Mouse (Mus musculus) splenic B cell, adult 2 months (primary cell): Measurements from ENCODE around the gene Psmb2.

Experiments
- DNase-seq: peaks from one replicate; pipeline ENCODE4 v3.0.0-alpha.2; 2011; ENCODE audit warnings: low read depth, low spot score
- H3K27me3 ChIP-seq: 2 replicates; pipeline ENCODE4 v1.6.1; 2012; ENCODE audit warnings: mild to moderate bottlenecking, low read length, moderate library complexity, mixed read lengths; ENCODE audit not compliant: control insufficient read depth, poor library complexity, insufficient read depth, severe bottlenecking
- H3K36me3 ChIP-seq: 2 replicates; pipeline ENCODE4 v1.6.1; 2012; ENCODE audit warnings: mild to moderate bottlenecking, low read length, moderate library complexity, mixed read lengths; ENCODE audit not compliant: control insufficient read depth, poor library complexity, insufficient read depth, severe bottlenecking

The Psmb2 gene

GRCm38 (mm10) chr4:126739966-126740676 is 62.7 kb downstream of the Psmb2 start:
- no peaks in the 10 kb centered on the region; the same call in 1 of the 2 replicates for H3K27me3 ChIP-seq
- DNase-seq = peak; percentile 35
- H3K36me3 ChIP-seq = no peaks in the 10 kb centered on the region

- H3K27me3 ChIP-seq = no peaks in the 10 kb centered on the region
- DNase-seq = peak; percentile 82
- peaks cover 1% of the 10 kb centered on the region; the same call in 1 of the 2 replicates for H3K36me3 ChIP-seq
Measured at GRCm38 (mm10) chr4:126741448-126741847, 64.0 kb downstream of the Psmb2 start.

GRCm38 (mm10) chr4:126742976-126743375 is 65.5 kb downstream of the Psmb2 start:
- Histone ChIP-seq H3K36me3 (peaks cover 5% of the 10 kb centered on the region), H3K27me3 (no peaks in the 10 kb centered on the region)
- no peak for DNase-seq

- Histone ChIP-seq H3K36me3 (peaks cover 5% of the 10 kb centered on the region), H3K27me3 (no peaks in the 10 kb centered on the region)
- no peak for DNase-seq
Measured at GRCm38 (mm10) chr4:126743713-126744112, 66.3 kb downstream of the Psmb2 start.

- Histone ChIP-seq H3K36me3 (peaks cover 6% of the 10 kb centered on the region), H3K27me3 (no peaks in the 10 kb centered on the region)
- DNase-seq = no peak
Measured at GRCm38 (mm10) chr4:126744831-126745230, 67.4 kb downstream of the Psmb2 start.

- H3K36me3 ChIP-seq = peaks cover 6% of the 10 kb centered on the region
- peak; percentile 76 for DNase-seq
- no peaks in the 10 kb centered on the region for H3K27me3 ChIP-seq
Measured at GRCm38 (mm10) chr4:126745506-126746193, 68.2 kb downstream of the Psmb2 start.

- no peak for DNase-seq
- Histone ChIP-seq H3K36me3 (peaks cover 6% of the 10 kb centered on the region), H3K27me3 (no peaks in the 10 kb centered on the region)
Measured at GRCm38 (mm10) chr4:126746194-126746840, 68.9 kb downstream of the Psmb2 start.

- no peak for DNase-seq
- Histone ChIP-seq H3K36me3 (peaks cover 6% of the 10 kb centered on the region), H3K27me3 (no peaks in the 10 kb centered on the region)
Measured at GRCm38 (mm10) chr4:126748381-126748780, 71.0 kb downstream of the Psmb2 start.

GRCm38 (mm10) chr4:126749553-126749952 is 72.1 kb downstream of the Psmb2 start:
- DNase-seq = no peak
- H3K27me3 ChIP-seq = no peaks in the 10 kb centered on the region
- peaks cover 6% of the 10 kb centered on the region for H3K36me3 ChIP-seq

- Histone ChIP-seq H3K36me3 (peaks cover 6% of the 10 kb centered on the region), H3K27me3 (no peaks in the 10 kb centered on the region)
- DNase-seq = no peak
Measured at GRCm38 (mm10) chr4:126750046-126750683, 72.7 kb downstream of the Psmb2 start.

- H3K36me3 ChIP-seq = peaks cover 5% of the 10 kb centered on the region
- DNase-seq = no peak
- no peaks in the 10 kb centered on the region for H3K27me3 ChIP-seq
Measured at GRCm38 (mm10) chr4:126750863-126751555, 73.6 kb downstream of the Psmb2 start.

GRCm38 (mm10) chr4:126751556-126752023 is 74.2 kb downstream of the Psmb2 start:
- peaks cover 4% of the 10 kb centered on the region for H3K36me3 ChIP-seq
- no peak for DNase-seq
- H3K27me3 ChIP-seq = no peaks in the 10 kb centered on the region

- H3K27me3 ChIP-seq = no peaks in the 10 kb centered on the region
- DNase-seq = no peak
- H3K36me3 ChIP-seq = peaks cover 1% of the 10 kb centered on the region; the same call in 1 of the 2 replicates
Measured at GRCm38 (mm10) chr4:126752024-126752607, 74.7 kb downstream of the Psmb2 start.

- H3K36me3 ChIP-seq = peaks cover 1% of the 10 kb centered on the region; the same call in 1 of the 2 replicates
- H3K27me3 ChIP-seq = no peaks in the 10 kb centered on the region
- no peak for DNase-seq
Measured at GRCm38 (mm10) chr4:126752608-126753141, 75.2 kb downstream of the Psmb2 start.
